Mouse (Mus musculus) liver, embryonic 14.5 days (tissue): Measurements from ENCODE around the gene Eefsec.

Experiments
- CTCF ChIP-seq: IDR thresholded peaks from 2 replicates; pipeline ENCODE4 v1.5.1; 2016; ENCODE audit warnings: antibody characterized with exemption, low read depth, control low read depth
- EP300 ChIP-seq: IDR thresholded peaks from 2 replicates; pipeline ENCODE4 v1.6.1; 2016; ENCODE audit warnings: antibody characterized with exemption, low read depth

DNA sequence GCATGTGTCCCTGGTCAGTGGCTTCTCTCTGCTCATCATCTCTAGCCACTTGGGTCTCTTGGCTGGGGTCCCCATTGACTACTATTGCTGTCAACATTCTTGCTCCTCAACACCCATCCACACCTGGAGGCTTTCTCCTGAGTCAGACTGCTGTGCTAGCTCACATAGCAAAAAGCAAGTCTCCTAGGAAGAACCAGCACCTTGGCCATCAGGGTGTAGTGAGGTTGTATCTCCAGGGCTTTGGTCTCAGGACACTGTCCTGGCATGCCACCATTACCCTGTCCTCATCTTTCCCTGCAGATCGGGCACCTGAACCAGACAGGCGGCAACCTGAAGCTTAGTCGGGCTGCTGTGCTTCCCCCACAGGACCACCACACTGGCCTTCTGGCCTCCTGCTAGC is 238.0 kb downstream of the Eefsec start:
- TF ChIP-seq CTCF: no peak
- TF ChIP-seq EP300: no peak
